Mouse (Mus musculus): ENCODE results near the gene Gm20708.
A peak's percentile ranks its signal among the peaks of the same experiment; 100 is the strongest.
"Not testable (repeated sequence)": the region's sequence is repeated elsewhere in the genome, so short reads cannot be mapped to it uniquely, and the experiment has no call there.

Gene Gm20708

GRCm38 (mm10) chr11:117814704-117815366, 5.4 kb downstream of the Gm20708 start:
- no peak for DNase-seq

GRCm38 (mm10) chr11:117815850-117816249, 6.4 kb downstream of the Gm20708 start:
- not testable (repeated sequence) for DNase-seq

GRCm38 (mm10) chr11:117816389-117816996, 7.0 kb downstream of the Gm20708 start:
- no peak for DNase-seq

- DNase-seq = peak in 1 of 2 experiments; percentile 42
These were observed 9.6 kb downstream of the Gm20708 start for GRCm38 (mm10) chr11:117819095-117819494.

- no peak for DNase-seq
These were observed 10.7 kb downstream of the Gm20708 start for GRCm38 (mm10) chr11:117820173-117820572.

GRCm38 (mm10) chr11:117821868-117822267, 12.4 kb downstream of the Gm20708 start:
- DNase-seq = no peak

- no peak for DNase-seq
These were observed 13.3 kb downstream of the Gm20708 start for GRCm38 (mm10) chr11:117822728-117823241.

GRCm38 (mm10) chr11:117823411-117823810, 13.9 kb downstream of the Gm20708 start:
- DNase-seq = no peak

- DNase-seq = peak; percentile 84 to 88
These were observed 14.8 kb downstream of the Gm20708 start for GRCm38 (mm10) chr11:117824060-117824969.

- peak; percentile 72 to 75 for DNase-seq
These were observed 16.0 kb downstream of the Gm20708 start, which contains the start of the genes Afmid and Tk1 for GRCm38 (mm10) chr11:117825333-117826101. Afmid (plus strand) TSS chr11:117825924. Tk1 (minus strand) TSS chr11:117826092.

- no peak for DNase-seq
These were observed 16.7 kb downstream of the Gm20708 start for GRCm38 (mm10) chr11:117826164-117826563.

GRCm38 (mm10) chr11:117826916-117827315, 17.4 kb downstream of the Gm20708 start:
- no peak for DNase-seq

- no peak for DNase-seq
These were observed 17.9 kb downstream of the Gm20708 start for GRCm38 (mm10) chr11:117827386-117827785.

GRCm38 (mm10) chr11:117828149-117828887, 18.9 kb downstream of the Gm20708 start:
- DNase-seq = peak; percentile 51 to 58

GRCm38 (mm10) chr11:117828888-117829604, 19.6 kb downstream of the Gm20708 start:
- DNase-seq = peak; percentile 64 to 71

GRCm38 (mm10) chr11:117829671-117830215, 20.3 kb downstream of the Gm20708 start:
- no peak for DNase-seq

- DNase-seq = no peak
These were observed 20.9 kb downstream of the Gm20708 start for GRCm38 (mm10) chr11:117830401-117830800.

GRCm38 (mm10) chr11:117832086-117832969, 22.9 kb downstream of the Gm20708 start:
- DNase-seq = peak; percentile 69 to 76

GRCm38 (mm10) chr11:117833509-117833908, 24.0 kb downstream of the Gm20708 start:
- not testable (repeated sequence) for DNase-seq
